Mouse (Mus musculus): Measurements from ENCODE around the gene Eno1. TPM values are rescaled to one million over a fixed set of nuclear protein-coding genes. Genes with fewer than 3 reads are reported as not detected.

The Eno1 gene
- total and polyA plus RNA-seq, 3 experiments = 254 to 5,492 (median 737) TPM

DNA sequence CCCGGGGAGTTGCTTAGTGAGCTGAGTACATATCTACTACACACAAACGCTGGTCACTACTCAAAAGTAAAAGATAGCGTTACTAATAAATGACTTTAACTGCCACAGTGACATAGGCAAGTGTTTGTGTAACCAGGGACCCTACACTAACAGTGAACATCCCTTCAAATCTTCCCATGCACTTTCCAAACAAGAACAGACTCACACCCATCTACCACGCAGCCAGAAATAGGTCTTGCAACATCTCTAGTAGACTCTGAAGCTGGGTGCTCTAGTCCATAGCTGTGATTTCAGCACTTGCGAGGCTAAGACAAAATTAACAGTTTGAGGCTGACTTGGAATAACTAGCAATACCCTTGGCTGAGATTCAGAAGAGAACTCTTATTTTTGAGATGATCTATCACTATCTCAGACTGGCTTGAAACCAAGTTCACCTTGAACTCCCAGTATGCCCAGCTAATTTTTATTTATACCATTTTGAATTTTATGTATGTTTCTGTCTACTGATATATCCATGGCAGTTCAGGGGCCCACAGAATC lies 13.3 kb downstream of the Eno1 start (continued):
- 0 out of 2 replicates have a peak, but pooled peaks have one; percentile 21 for TF ChIP-seq MAFK (IDR thresholded peaks at IDR 0.05; ENCODE audit: borderline replicate concordance, low read depth, low read length)
- TF ChIP-seq KAT2A (conservative IDR thresholded peaks at IDR 0.05; ENCODE audit: low read depth, low read length) = no peak
- TF ChIP-seq EP300 (IDR thresholded peaks at IDR 0.05; ENCODE audit: low read depth in 1 of 2, low read length in 2 of 2) = no peak
- no peak for TF ChIP-seq CTCF (IDR thresholded peaks at IDR 0.05 in 2 of 3, conservative IDR thresholded peaks at IDR 0.05 in 1 of 3; ENCODE audit: control insufficient read depth in 1 of 3, insufficient read depth in 1 of 3, low read depth in 2 of 3, low read length in 3 of 3, poor library complexity in 1 of 3, severe bottlenecking in 1 of 3)
- no peak for TF ChIP-seq TCF12 (IDR thresholded peaks at IDR 0.05; ENCODE audit: low read depth, low read length)
- TF ChIP-seq HCFC1 (IDR thresholded peaks at IDR 0.05; ENCODE audit: low read depth, low read length) = 0 out of 2 replicates have a peak, but pooled peaks have one; percentile 31
- no peak for TF ChIP-seq MYC (IDR thresholded peaks at IDR 0.05; ENCODE audit: low read depth, low read length)
- no peak for TF ChIP-seq ELF1 (IDR thresholded peaks at IDR 0.05; ENCODE audit: low read depth, low read length)
- no peak for TF ChIP-seq ZC3H11A (IDR thresholded peaks at IDR 0.05; ENCODE audit: low read depth, low read length)

DNA sequence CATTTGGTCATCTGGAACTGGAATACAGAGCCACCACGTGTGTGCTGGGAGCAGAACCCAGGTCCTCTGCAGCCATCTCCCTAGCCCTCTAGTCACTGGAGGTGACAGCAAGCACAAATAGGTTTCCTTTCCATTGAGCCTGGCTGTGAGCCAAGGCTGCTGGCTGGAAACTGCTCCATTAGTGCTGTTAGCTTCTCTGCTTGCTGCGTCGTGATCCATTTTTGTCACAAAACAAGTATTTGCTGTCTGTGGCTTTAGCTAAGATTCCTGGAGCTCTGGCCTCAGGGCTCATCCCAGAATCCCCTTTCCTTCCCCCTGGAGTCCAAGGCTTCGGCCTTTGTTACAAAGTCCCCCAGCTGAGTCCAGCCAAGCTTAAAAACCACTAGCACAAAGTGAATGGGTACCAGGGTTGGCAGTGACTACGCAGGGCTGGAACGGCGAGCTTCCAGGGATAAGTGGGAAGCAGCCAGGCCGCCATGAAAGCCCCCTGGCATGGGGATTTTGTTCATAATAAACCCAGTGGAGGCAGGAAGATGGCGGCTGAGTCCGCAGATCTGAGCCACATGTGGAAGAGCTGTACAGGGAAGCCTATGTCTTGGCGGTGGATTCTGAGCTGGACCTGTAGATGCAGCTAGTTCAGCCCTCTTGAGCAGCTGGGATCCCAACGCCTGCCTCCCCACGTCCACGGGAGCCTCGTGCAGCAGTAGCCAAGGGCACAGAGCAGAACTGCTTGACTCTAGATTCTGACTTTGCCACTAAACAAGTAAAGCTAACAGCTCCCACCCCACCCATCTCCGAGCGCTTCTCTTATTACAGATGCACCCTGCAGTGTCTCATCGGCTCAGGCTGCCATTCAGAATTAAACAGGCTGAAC lies 14.3 kb downstream of the Eno1 start:
- Histone ChIP-seq H3K79me2 (ENCODE audit: control insufficient read depth, insufficient read depth, low read length, poor library complexity) (no peaks in the 10 kb centered on the region), H3K27me3 (ENCODE audit: control insufficient read depth in 1 of 2, insufficient read depth in 2 of 2, low read length in 2 of 2) (no peaks in the 10 kb centered on the region), H3K4me3 (ENCODE audit: control insufficient read depth in 1 of 2, insufficient read depth in 1 of 2, low read depth in 2 of 2, low read length in 2 of 2) (no peak overlapping the region), H3K9me3 (replicated peaks; ENCODE audit: insufficient read depth, low read length) (no peaks in the 10 kb centered on the region), H3K9ac (ENCODE audit: control insufficient read depth, low read depth, low read length, poor library complexity, severe bottlenecking) (no peak overlapping the region), H3K27ac (ENCODE audit: control insufficient read depth, low read depth, low read length) (no peak overlapping the region), H3K4me1 (ENCODE audit: control insufficient read depth in 1 of 2, insufficient read depth in 2 of 2, low read length in 2 of 2) (no peaks in the 10 kb centered on the region), H3K36me3 (ENCODE audit: control insufficient read depth in 1 of 2, insufficient read depth in 2 of 2, low read length in 2 of 2) (peaks cover 0 to 10% of the 10 kb centered on the region in 2 experiments; a peak in 2 of 4 replicates)
- TF ChIP-seq ZKSCAN1 (IDR thresholded peaks at IDR 0.05; ENCODE audit: low read depth, low read length) = no peak
- peak; percentile 67 for DNase-seq (ENCODE audit: low read depth, low spot score)

DNA sequence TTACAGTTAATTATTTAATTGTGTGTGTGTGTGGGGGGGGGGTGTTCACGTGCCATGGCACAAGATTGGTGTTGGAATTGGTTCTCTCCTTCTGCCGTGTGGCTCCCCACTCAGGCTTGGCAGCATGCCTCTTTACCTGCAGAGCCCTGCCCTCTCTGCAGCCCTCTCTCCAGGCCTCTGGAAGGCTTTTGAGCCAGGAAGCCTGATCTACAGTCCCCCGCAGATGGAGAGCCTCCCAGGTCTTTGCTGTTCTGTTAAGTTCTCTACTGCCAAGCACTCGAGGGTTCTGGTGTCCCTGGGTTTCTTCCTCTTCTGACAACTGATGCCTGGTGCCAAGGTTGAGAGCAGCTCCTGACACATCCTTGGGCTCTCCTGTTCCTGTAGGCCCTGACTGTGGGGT lies 17.9 kb downstream of the Eno1 start:
- no peak for DNase-seq (ENCODE audit: low read depth, low spot score)
- no peaks in the 10 kb centered on the region for H3K79me2 ChIP-seq (ENCODE audit: control insufficient read depth, insufficient read depth, low read length, poor library complexity)
- H3K36me3 ChIP-seq (ENCODE audit: control insufficient read depth in 1 of 2, insufficient read depth in 2 of 2, low read length in 2 of 2) = peaks cover 0 to 9% of the 10 kb centered on the region in 2 experiments; a peak in 2 of 4 replicates
- H3K9ac ChIP-seq (ENCODE audit: control insufficient read depth, low read depth, low read length, poor library complexity, severe bottlenecking) = no peak overlapping the region
- H3K9me3 ChIP-seq (replicated peaks; ENCODE audit: insufficient read depth, low read length) = no peaks in the 10 kb centered on the region
- TF ChIP-seq ZKSCAN1 (IDR thresholded peaks at IDR 0.05; ENCODE audit: low read depth, low read length) (no peak), KAT2A (conservative IDR thresholded peaks at IDR 0.05; ENCODE audit: low read depth, low read length) (no peak), MXI1 (IDR thresholded peaks at IDR 0.05; ENCODE audit: low read depth, low read length) (no peak), JUND (IDR thresholded peaks at IDR 0.05; ENCODE audit: low read depth, low read length) (no peak), CHD2 (IDR thresholded peaks at IDR 0.05; ENCODE audit: low read length) (no peak), EP300 (IDR thresholded peaks at IDR 0.05; ENCODE audit: low read depth in 1 of 2, low read length in 2 of 2) (no peak)
- no peaks in the 10 kb centered on the region for H3K27me3 ChIP-seq (ENCODE audit: control insufficient read depth in 1 of 2, insufficient read depth in 2 of 2, low read length in 2 of 2)
- H3K27ac ChIP-seq (ENCODE audit: control insufficient read depth, low read depth, low read length) = no peak overlapping the region
- peaks cover 4% of the 10 kb centered on the region in 2 experiments; a peak in 3 of 4 replicates for H3K4me1 ChIP-seq (ENCODE audit: control insufficient read depth in 1 of 2, insufficient read depth in 2 of 2, low read length in 2 of 2)
- no peak overlapping the region for H3K4me3 ChIP-seq (ENCODE audit: control insufficient read depth in 1 of 2, insufficient read depth in 1 of 2, low read depth in 2 of 2, low read length in 2 of 2)

All from MEL (cell line).